Mouse (Mus musculus) 416B (cell line): ENCODE results near the gene Sept9.

ENCODE experiments used
- DNase-seq: peaks from one replicate; pipeline ENCODE4 v3.0.0; 2011; ENCODE audit warnings: low read depth

Sept9 gene

GRCm38 (mm10) chr11:117372537-117372936, 173.1 kb downstream of the Sept9 start:
- no peak for DNase-seq

DNA sequence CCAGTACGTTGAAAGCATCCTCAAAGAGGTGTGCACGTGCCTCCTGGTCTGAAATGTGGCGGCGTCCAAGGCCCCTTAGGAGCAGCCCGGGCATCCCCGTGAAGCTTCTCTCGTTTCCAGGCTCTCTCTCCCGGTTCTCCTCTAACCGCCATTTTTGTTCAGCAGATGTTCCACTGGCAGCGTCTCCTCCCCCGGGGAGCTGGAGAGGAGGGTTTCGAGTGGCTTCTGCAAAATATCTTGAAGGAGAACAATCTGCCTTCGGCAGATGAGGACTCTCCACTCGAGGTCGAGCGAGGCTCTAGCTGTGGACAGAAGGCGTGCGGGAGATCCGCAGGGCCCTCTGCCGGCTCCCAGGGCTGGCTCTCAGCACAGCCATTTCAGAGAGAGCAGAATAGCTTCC, 173.7 kb downstream of the Sept9 start:
- DNase-seq, result no peak

- DNase-seq, result no peak
These were observed 174.4 kb downstream of the Sept9 start for GRCm38 (mm10) chr11:117373870-117374269.

DNA sequence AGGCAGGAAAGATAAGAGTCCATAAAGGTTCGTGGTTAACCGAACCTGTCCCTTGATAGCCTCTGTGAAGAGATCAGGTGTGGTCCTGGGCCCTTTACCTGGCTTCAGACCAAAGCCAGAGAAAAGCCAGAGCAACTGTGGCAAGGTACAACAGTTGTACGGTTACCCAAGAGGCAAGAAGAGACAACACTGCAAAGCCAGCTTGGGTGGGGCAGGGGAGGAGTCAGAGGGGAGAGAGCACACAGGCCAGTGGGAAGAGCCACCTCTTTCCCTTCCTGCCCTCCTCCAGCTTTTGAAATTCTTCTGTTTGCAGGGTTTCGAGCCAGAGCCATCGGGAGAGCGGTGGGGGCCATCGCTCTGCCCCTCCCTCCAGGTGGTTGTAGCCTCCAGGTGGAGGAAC, 174.8 kb downstream of the Sept9 start:
- DNase-seq, result no peak

DNA sequence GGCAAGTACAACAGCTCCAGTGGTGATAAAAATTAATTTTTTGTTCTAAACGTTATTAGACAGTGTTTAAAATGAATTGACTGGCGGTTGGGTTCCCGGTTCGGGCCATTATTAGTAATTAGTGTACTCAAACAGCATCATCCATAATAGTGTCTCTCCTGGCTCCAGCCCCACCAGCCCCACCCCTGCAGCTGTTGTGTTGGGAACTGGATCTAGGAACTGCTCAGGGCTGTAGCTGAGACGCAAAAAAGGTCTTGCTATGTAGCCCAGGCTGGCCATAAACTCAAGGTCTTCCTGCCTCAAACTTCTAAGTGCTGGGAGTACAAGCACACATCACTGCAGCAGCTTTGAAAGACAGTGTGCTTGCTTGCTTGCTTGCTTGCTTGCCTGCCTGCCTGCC, 180.3 kb downstream of the Sept9 start:
- DNase-seq, result no peak

DNA sequence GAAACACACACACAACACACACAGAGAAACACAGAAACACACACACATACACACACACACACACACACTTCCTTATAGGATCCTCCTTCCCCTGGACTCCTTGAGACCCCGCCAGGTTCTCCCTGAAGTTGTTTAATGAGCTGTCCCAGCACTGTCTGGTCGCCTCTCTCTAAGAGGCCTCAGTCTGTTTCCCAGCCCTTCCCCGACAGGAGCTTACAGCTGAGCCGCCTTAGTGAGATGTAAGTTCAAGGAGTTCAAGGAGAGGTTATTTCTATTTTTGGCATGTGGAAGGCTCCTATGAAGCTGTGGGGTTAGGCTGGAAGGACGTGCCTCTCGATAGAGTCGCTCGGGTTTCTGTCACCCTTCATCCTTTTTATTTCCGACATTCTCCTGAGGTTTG, 184.8 kb downstream of the Sept9 start:
- DNase-seq, result peak; percentile 24

DNA sequence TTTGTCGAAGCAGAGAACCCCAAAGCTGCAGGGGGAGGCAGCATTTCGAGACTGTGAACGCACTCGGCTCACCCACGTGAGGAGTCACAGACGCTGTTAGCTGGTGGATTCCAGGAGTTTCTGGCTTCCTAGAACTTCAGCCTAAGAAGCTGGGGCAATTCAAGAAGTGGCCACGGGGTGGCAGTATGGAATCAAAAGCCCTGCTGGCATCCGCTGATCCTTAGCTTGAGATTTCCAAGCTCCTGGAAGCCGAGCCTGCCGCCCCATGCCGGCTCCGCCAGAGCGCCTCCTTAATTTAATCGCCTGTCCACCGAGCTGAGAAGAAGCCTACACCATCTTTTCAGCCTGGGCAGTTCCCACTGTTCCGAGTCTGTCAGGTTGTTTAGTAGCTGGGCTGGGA, 185.4 kb downstream of the Sept9 start:
- DNase-seq, result peak; percentile 76

DNA sequence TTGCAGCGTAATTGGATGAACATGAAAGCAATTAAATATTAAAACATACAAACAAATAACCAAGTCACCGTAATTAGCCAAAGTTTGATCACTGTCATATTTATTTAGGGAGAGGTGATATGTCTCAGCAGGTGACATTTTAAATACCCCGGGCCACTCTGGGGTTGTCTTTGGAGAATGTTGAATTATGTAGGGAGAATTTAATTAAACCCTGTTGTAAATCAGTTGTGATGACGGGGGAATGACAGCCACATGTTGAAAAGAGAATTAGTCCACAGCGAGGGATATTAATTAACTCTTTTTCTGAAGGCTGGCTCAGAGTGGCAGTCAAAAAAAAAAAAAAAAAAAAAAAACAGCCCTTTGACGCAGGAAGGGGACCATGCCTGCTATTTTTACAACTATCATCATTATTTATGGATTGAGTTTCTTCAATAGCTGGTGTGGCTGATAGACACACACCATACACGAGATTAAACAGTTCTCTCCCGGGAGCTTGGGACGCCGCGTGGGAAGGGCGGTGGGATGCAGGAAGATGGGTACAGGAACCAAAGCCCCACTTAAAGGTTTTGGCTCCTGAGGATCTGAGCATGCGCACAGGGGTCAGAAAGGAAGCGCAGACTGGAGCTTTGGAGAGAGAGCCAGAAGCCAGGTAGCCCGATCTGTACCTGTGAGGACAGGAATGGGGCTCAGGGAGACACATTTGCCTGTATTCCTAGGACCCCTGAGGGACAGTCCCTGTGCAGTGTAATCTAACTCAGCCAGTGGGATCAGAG, 186.1 kb downstream of the Sept9 start:
- no peak for DNase-seq

DNA sequence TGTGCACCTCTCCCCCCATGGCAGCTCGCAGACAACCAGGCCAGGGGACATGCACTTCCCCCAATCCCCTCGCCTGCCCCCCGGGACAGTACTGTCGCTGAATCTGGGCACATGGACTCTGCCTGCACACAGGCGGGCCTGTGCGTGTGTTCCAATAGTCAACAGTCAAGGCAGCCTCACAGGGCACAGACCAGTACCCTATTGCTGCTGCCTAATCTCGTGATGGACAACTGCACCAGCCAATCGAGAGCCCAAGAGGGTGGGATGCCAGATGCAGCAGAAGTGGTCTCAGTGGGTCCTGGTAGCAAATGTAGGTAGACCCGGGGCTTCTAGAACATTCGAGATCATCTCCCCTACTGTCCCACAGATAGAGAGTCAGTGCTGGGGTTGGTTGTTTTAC, 187.8 kb downstream of the Sept9 start:
- DNase-seq, result no peak

DNA sequence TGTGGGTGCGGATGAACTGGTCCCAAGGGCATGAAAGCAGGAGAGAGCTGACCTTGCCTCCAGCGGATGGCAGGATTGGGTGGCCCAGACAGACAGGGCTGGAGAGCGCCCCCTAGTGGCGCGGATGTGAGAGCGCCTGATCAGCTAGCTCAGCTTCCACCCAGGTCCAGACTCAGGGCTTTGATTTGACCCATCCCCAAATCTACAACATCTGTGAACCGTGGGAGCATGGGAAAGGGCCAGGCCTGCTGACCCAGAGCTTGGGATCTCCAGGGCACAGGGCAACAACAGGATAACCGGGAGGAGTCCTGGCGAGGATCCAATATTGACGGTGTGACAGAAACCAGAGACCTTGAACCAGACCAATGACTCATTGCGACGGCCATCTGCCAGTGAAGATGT, 190.5 kb downstream of the Sept9 start:
- peak; percentile 88 for DNase-seq

- DNase-seq, result peak; percentile 64
These were observed 191.5 kb downstream of the Sept9 start for GRCm38 (mm10) chr11:117390774-117391534.

DNA sequence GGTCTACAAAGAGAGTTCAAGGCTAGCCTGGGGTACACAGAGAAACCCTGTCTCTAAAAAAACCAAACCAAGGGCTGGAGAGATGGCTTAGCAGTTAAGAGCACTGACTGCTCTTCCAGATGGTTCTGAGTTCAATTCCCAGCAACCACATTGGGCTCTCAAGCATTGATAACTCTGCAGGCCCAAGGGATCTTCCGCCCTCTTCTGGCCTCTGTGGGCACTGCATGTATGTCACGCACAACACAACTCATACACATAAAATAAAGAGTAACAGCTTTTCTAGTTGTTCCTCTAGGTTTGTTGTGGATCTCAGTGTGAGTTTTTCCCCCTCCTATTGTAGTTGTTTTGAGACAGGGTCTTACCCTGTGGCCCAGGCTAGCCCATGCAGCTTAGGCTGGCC, 192.8 kb downstream of the Sept9 start:
- peak; percentile 57 for DNase-seq

GRCm38 (mm10) chr11:117393715-117394114, 194.3 kb downstream of the Sept9 start:
- DNase-seq, result no peak

GRCm38 (mm10) chr11:117394230-117395137, 195.0 kb downstream of the Sept9 start:
- no peak for DNase-seq

GRCm38 (mm10) chr11:117395228-117395627, 195.8 kb downstream of the Sept9 start:
- no peak for DNase-seq

GRCm38 (mm10) chr11:117396929-117397328, 197.5 kb downstream of the Sept9 start:
- peak; percentile 24 for DNase-seq

- no peak for DNase-seq
These were observed 198.3 kb downstream of the Sept9 start for GRCm38 (mm10) chr11:117397755-117398154.

GRCm38 (mm10) chr11:117398191-117398590, 198.7 kb downstream of the Sept9 start:
- DNase-seq, result no peak

GRCm38 (mm10) chr11:117401583-117402367, 202.3 kb downstream of the Sept9 start:
- no peak for DNase-seq

DNA sequence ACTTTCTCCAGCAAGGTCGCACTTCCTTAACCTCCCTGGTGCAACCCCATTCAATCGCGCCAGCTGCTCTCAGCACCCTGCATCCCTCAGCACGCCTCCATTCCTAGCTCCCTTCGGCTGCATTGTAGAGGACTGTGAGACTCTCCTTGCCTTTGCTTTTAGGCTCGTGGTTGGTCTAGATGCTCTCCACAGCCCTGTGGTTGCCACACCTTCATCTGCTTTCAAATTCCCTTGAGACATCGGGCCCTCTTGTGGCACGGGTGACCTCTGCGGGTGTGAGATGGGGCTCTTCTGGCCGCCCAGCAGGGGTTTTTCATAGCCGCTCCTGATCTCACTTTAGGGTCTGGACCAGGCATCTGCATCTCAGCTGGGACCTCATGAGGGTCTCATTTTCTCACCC, 203.1 kb downstream of the Sept9 start:
- DNase-seq, result no peak

- DNase-seq, result no peak
These were observed 203.6 kb downstream of the Sept9 start for GRCm38 (mm10) chr11:117403073-117403472.

GRCm38 (mm10) chr11:117403781-117404180, 204.3 kb downstream of the Sept9 start:
- no peak for DNase-seq
